Comparison of ENCODE assay signal across 8 mouse cellular contexts in genomic region chr3:95659948-95660347, GRCm38 (mm10). TPM values are rescaled to one million over a fixed set of nuclear protein-coding genes. Genes with fewer than 3 reads are reported as not detected.
DNase-seq lines count a peak whose midpoint lies in the region; ATAC-seq and TF ChIP-seq lines count a peak whose summit lies in the region.

No protein-coding gene starts in this region.

- peak overlapping the region; percentile 97 for H3K27ac ChIP-seq in heart, embryonic 11.5 days (ENCODE audit: low read depth, low read length)
- peak overlapping the region; percentile 97 for H3K27ac ChIP-seq in forebrain, embryonic 14.5 days (ENCODE audit: low read depth, low read length)
- H3K27ac ChIP-seq in liver, embryonic 15.5 days (replicated peaks) = peak overlapping the region; percentile 98

- DNase-seq in heart, postnatal 14 days = no peak
- DNase-seq in forebrain, embryonic 14.5 days (ENCODE audit: low spot score) = no peak
- no peak for DNase-seq in adrenal gland, adult 18-20 months (ENCODE audit: low spot score in 2 of 2)
- DNase-seq in layer of hippocampus, adult 9-10 months (ENCODE audit: low spot score) = no peak
- no peak for DNase-seq in ovary, adult 18-20 months (ENCODE audit: low spot score)

- peak overlapping the region; percentile 81 for H3ac ChIP-seq in C2C12 (ENCODE audit: control insufficient read depth, insufficient read length, low read depth)

- H3K79me2 ChIP-seq in C2C12 (ENCODE audit: control insufficient read depth, insufficient read depth) = peaks cover 78% of the 10 kb centered on the region

- TF ChIP-seq CTCF in C2C12 (IDR thresholded peaks at IDR 0.05; ENCODE audit: control insufficient read depth, insufficient read depth, insufficient read length) = no peak

- H3K79me3 ChIP-seq in C2C12 (ENCODE audit: low read depth) = peaks cover 55% of the 10 kb centered on the region

- H3K9ac ChIP-seq in heart, embryonic 11.5 days (ENCODE audit: low read depth, low read length) = peak overlapping the region; percentile 99
- peak overlapping the region; percentile 99 for H3K9ac ChIP-seq in forebrain, embryonic 14.5 days (ENCODE audit: low read length)
- peak overlapping the region; percentile 100 for H3K9ac ChIP-seq in liver, embryonic 15.5 days

- H3K36me3 ChIP-seq in heart, embryonic 11.5 days (ENCODE audit: control insufficient read depth, insufficient read depth, low read length) = peaks cover 21% of the 10 kb centered on the region; the same call in 1 of the 2 replicates
- peaks cover 46% of the 10 kb centered on the region for H3K36me3 ChIP-seq in C2C12 (ENCODE audit: control insufficient read depth, insufficient read depth)
- peaks cover 44% of the 10 kb centered on the region for H3K36me3 ChIP-seq in forebrain, embryonic 14.5 days (ENCODE audit: control insufficient read depth, insufficient read depth, low read length)
- H3K36me3 ChIP-seq in liver, embryonic 15.5 days (replicated peaks) = peaks cover 50% of the 10 kb centered on the region

- no peaks in the 10 kb centered on the region for H3K27me3 ChIP-seq in heart, embryonic 11.5 days (ENCODE audit: control insufficient read depth, insufficient read depth, low read length)
- no peaks in the 10 kb centered on the region for H3K27me3 ChIP-seq in C2C12 (ENCODE audit: control insufficient read depth, insufficient read depth, insufficient read length)
- no peaks in the 10 kb centered on the region for H3K27me3 ChIP-seq in forebrain, embryonic 14.5 days (replicated peaks; ENCODE audit: control insufficient read depth, insufficient read depth, low read length)
- H3K27me3 ChIP-seq in liver, embryonic 15.5 days = no peaks in the 10 kb centered on the region

- peaks cover 32% of the 10 kb centered on the region for H3K4me1 ChIP-seq in heart, embryonic 11.5 days (ENCODE audit: control insufficient read depth, insufficient read depth, low read length)
- peaks cover 25% of the 10 kb centered on the region for H3K4me1 ChIP-seq in forebrain, embryonic 14.5 days (ENCODE audit: control insufficient read depth, insufficient read depth, low read length)
- H3K4me1 ChIP-seq in liver, embryonic 15.5 days (replicated peaks) = peaks cover 66% of the 10 kb centered on the region

- no peaks in the 10 kb centered on the region for H3K9me3 ChIP-seq in heart, embryonic 11.5 days (replicated peaks; ENCODE audit: control insufficient read depth, low read length)
- no peaks in the 10 kb centered on the region for H3K9me3 ChIP-seq in forebrain, embryonic 14.5 days (replicated peaks; ENCODE audit: control insufficient read depth, low read length)
- no peaks in the 10 kb centered on the region for H3K9me3 ChIP-seq in liver, embryonic 15.5 days (replicated peaks)

- intact Hi-C loops in heart, postnatal 14 days (cut with DNase I) = loop anchor here (1.0 kb wide), 1 partner anchor 15 kb away; no protein-coding TSS in a partner anchor

- WGBS in heart, embryonic 11.5 days (ENCODE audit: insufficient replicate concordance) = 2% methylated on average over 8 of the region's 8 CpGs
- WGBS in forebrain, embryonic 14.5 days = 2% methylated on average over 8 of the region's 8 CpGs
- 2% methylated on average over 8 of the region's 8 CpGs for WGBS in liver, embryonic 15.5 days (ENCODE audit: insufficient replicate concordance)

- H3K4me3 ChIP-seq in heart, embryonic 11.5 days (ENCODE audit: low read depth, low read length) = peak overlapping the region; percentile 76
- peak overlapping the region; percentile 83 for H3K4me3 ChIP-seq in C2C12 (ENCODE audit: insufficient read depth, poor library complexity, severe bottlenecking)
- H3K4me3 ChIP-seq in forebrain, embryonic 14.5 days (ENCODE audit: low read depth, low read length) = peak overlapping the region; percentile 99
- peak overlapping the region; percentile 97 for H3K4me3 ChIP-seq in liver, embryonic 15.5 days (replicated peaks)

- H3K4me2 ChIP-seq in heart, embryonic 11.5 days = peak overlapping the region; percentile 95
- H3K4me2 ChIP-seq in forebrain, embryonic 14.5 days (ENCODE audit: low read length) = peak overlapping the region; percentile 84
- H3K4me2 ChIP-seq in liver, embryonic 15.5 days = peak overlapping the region; percentile 77

- ATAC-seq in heart, embryonic 11.5 days (replicated peaks; ENCODE audit: insufficient number of reproducible peaks, low FRiP score, low TSS enrichment) = no peak
- ATAC-seq in forebrain, embryonic 14.5 days = no peak
- no peak for ATAC-seq in liver, embryonic 15.5 days (ENCODE audit: insufficient read depth)

TF ChIP-seq in C2C12, 6 proteins besides CTCF, POLR2A, EP300 and RAD21:
- TF ChIP-seq CEBPB (IDR thresholded peaks at IDR 0.05; ENCODE audit: low read depth) = no peak
- no peak for TF ChIP-seq MYOG (IDR thresholded peaks at IDR 0.05; ENCODE audit: control insufficient read depth, extremely low read depth, insufficient read length)

RNA-seq across cellular contexts. Expression of gene Mcl1, which starts 1.4 kb away (rescaled TPM):
- 46.3 and 49.8 TPM in 2 replicates for polyA plus RNA-seq in heart, embryonic 11.5 days (2014; fragmentation: Nextera tagmentation; extraction: Ambion mirVana)
- total RNA-seq in heart, postnatal 14 days (2021) = 100 to 1,000 TPM; 161 to 165 TPM
- 46.4 TPM for polyA plus RNA-seq in C2C12 (2012; fragmentation: generic; extraction: Trizol)
- 50.3 and 50.8 TPM in 2 replicates for polyA plus RNA-seq in forebrain, embryonic 14.5 days (2014; fragmentation: Nextera tagmentation; extraction: Ambion mirVana)
- 34.8 and 39.0 TPM in 2 replicates for polyA plus RNA-seq in liver, embryonic 15.5 days (2015; fragmentation: Nextera tagmentation; extraction: Ambion mirVana)
- total RNA-seq in adrenal gland, adult 18-20 months (2021) = 100 to 1,000 TPM; 138 to 228 TPM

RNA-seq across cellular contexts. Expression of gene Adamtsl4, which starts 27.8 kb away (rescaled TPM):
- 3.5 and 5.1 TPM in 2 replicates for polyA plus RNA-seq in heart, embryonic 11.5 days (2014; fragmentation: Nextera tagmentation; extraction: Ambion mirVana)
- 10 to 100 TPM; 48.3 to 57.2 TPM for total RNA-seq in heart, postnatal 14 days (2021)
- polyA plus RNA-seq in C2C12 (2012; fragmentation: generic; extraction: Trizol) = 3.1 TPM
- 0.13 and 0.72 TPM in 2 replicates for polyA plus RNA-seq in forebrain, embryonic 14.5 days (2014; fragmentation: Nextera tagmentation; extraction: Ambion mirVana)
- polyA plus RNA-seq in liver, embryonic 15.5 days (2015; fragmentation: Nextera tagmentation; extraction: Ambion mirVana) = 0.79 and 1.0 TPM in 2 replicates
- 10 to 100 TPM in 1 of 2 experiments, 1 to 10 TPM in 1; 8.6 to 10.1 TPM for total RNA-seq in adrenal gland, adult 18-20 months (2021)

RNA-seq across cellular contexts. Expression of gene Ensa, which starts 35.2 kb away (rescaled TPM):
- polyA plus RNA-seq in heart, embryonic 11.5 days (2014; fragmentation: Nextera tagmentation; extraction: Ambion mirVana) = 52.7 and 55.4 TPM in 2 replicates
- 10 to 100 TPM; 62.5 to 63.7 TPM for total RNA-seq in heart, postnatal 14 days (2021)
- 42.0 TPM for polyA plus RNA-seq in C2C12 (2012; fragmentation: generic; extraction: Trizol)
- 97.2 and 106 TPM in 2 replicates for polyA plus RNA-seq in forebrain, embryonic 14.5 days (2014; fragmentation: Nextera tagmentation; extraction: Ambion mirVana)
- polyA plus RNA-seq in liver, embryonic 15.5 days (2015; fragmentation: Nextera tagmentation; extraction: Ambion mirVana) = 32.7 and 35.9 TPM in 2 replicates
- total RNA-seq in adrenal gland, adult 18-20 months (2021) = 100 to 1,000 TPM in 1 of 2 experiments, 10 to 100 TPM in 1; 92.9 to 105 TPM
